Mouse (Mus musculus): ENCODE results near the gene Ralgapa2.

- TF ChIP-seq POLR2A (IDR thresholded peaks at IDR 0.05; ENCODE audit: borderline replicate concordance, extremely low read depth, insufficient read depth, insufficient read length, poor library complexity, severe bottlenecking) (no peak), CTCF (IDR thresholded peaks at IDR 0.05; ENCODE audit: borderline replicate concordance, extremely low read depth, insufficient read depth, insufficient read length) (no peak)
Observed at GRCm38 (mm10) chr2:146322770-146323169, 189.4 kb downstream of the Ralgapa2 start.
